Mouse (Mus musculus) cerebellum, postnatal 10 days (tissue): ENCODE data around the gene Sox30.
"Not testable (repeated sequence)": the region's sequence is repeated elsewhere in the genome, so short reads cannot be mapped to it uniquely, and the experiment has no call there.

Experiments
- DNase-seq, 2 experiments: peaks; one replicate each; pipeline ENCODE4 v3.0.0; 2021; ENCODE audit warnings: mixed read lengths in 2 of 2

Gene Sox30

GRCm38 (mm10) chr11:46021850-46022249, 41.7 kb downstream of the Sox30 start:
- DNase-seq = no peak

GRCm38 (mm10) chr11:46022983-46023382, 42.9 kb downstream of the Sox30 start:
- DNase-seq = no peak

GRCm38 (mm10) chr11:46025962-46026392, 45.9 kb downstream of the Sox30 start:
- DNase-seq = peak; percentile 61

- no peak for DNase-seq
Observed at GRCm38 (mm10) chr11:46027952-46028814, 48.1 kb downstream of the Sox30 start.

- DNase-seq = no peak
Observed at GRCm38 (mm10) chr11:46029485-46029884, 49.4 kb downstream of the Sox30 start.

- DNase-seq = no peak
Observed at GRCm38 (mm10) chr11:46030026-46030425, 49.9 kb downstream of the Sox30 start.

- DNase-seq = peak; percentile 9 to 22
Observed at GRCm38 (mm10) chr11:46031470-46031869, 51.4 kb downstream of the Sox30 start.

GRCm38 (mm10) chr11:46032956-46033355, 52.8 kb downstream of the Sox30 start:
- DNase-seq = peak in 1 of 2 experiments; percentile 5

GRCm38 (mm10) chr11:46036374-46036773, 56.3 kb downstream of the Sox30 start:
- DNase-seq = no peak

GRCm38 (mm10) chr11:46038901-46039300, 58.8 kb downstream of the Sox30 start:
- no peak for DNase-seq

GRCm38 (mm10) chr11:46039335-46039734, 59.2 kb downstream of the Sox30 start:
- peak; percentile 40 to 45 for DNase-seq

- no peak for DNase-seq
Observed at GRCm38 (mm10) chr11:46040841-46041556, 60.9 kb downstream of the Sox30 start.

GRCm38 (mm10) chr11:46041607-46042267, 61.6 kb downstream of the Sox30 start:
- no peak for DNase-seq

- DNase-seq = no peak
Observed at GRCm38 (mm10) chr11:46044781-46045180, 64.7 kb downstream of the Sox30 start.

- no peak for DNase-seq
Observed at GRCm38 (mm10) chr11:46047264-46047663, 67.2 kb downstream of the Sox30 start.

- peak; percentile 77 to 80 for DNase-seq
Observed at GRCm38 (mm10) chr11:46052105-46052659, 72.1 kb downstream of the Sox30 start, which contains the start of gene Gm12166. TSS of gene Gm12166 (minus strand) at chr11:46052321.

- DNase-seq = not testable (repeated sequence)
Observed at GRCm38 (mm10) chr11:46053457-46053856, 73.3 kb downstream of the Sox30 start.

GRCm38 (mm10) chr11:46054311-46054710, 74.2 kb downstream of the Sox30 start:
- peak; percentile 55 to 60 for DNase-seq

GRCm38 (mm10) chr11:46054911-46055895, 75.1 kb downstream of the Sox30 start:
- DNase-seq = peak in 1 of 2 experiments; percentile 25

GRCm38 (mm10) chr11:46055896-46056769, 76.0 kb downstream of the Sox30 start, which contains the start of gene Adam19:
TSS of gene Adam19 (plus strand) at chr11:46055992.
- peak; percentile 89 to 93 for DNase-seq
